ENCODE assay signal across 11 mouse cellular contexts in the genomic region with DNA sequence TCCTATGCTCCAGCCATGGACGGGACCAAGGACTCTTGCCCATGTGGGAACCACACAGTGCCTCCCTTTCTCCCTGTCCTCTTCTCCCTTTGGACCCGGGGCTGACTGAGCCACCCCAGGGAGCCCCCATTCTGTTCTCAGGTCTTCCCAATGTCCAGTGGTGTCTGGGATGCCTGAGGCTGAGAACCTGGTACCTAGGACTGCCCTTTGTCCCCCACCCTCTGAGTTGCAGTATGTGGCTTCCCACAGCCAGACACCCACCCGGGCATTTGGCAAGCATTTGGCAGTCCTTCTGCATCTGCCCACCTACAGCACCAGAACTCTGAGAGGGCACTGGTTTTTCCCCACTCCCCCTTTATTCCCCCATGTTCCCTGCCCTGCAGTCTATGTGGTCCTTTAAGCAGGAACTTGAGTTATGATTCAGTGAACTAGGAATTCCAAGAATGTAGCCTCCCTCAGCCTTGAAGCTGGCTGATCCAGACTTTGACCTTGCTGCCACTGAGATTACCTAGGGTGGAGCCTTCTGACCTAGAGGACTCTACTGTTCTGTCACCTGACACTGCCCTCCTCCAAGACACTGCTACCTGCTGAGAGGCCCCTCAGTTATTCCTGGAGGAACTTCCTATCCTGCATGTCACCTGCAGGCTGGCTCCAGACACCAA.
DNase-seq lines count a peak whose midpoint lies in the region; ATAC-seq and TF ChIP-seq lines count a peak whose summit lies in the region.
"Had no signal": no experiment of that assay in that cellular context is flagged by ENCODE, and none has a peak within 500 bp of the region (broad histone marks: within the 10 kb centered on the region; RNA-seq: fewer than 3 reads in every experiment).

No protein-coding gene starts in this region.

- H3K4me1 ChIP-seq in lung, postnatal 0 days (ENCODE audit: insufficient read depth, low read depth, low read length), result no peaks in the 10 kb centered on the region
- peaks cover 8% of the 10 kb centered on the region for H3K4me1 ChIP-seq in embryonic facial prominence, embryonic 10.5 days
- H3K4me1 ChIP-seq in stomach, embryonic 16.5 days (ENCODE audit: control insufficient read depth, insufficient read depth, low read length), result no peaks in the 10 kb centered on the region
- H3K4me1 ChIP-seq in neural tube, embryonic 15.5 days, result no peaks in the 10 kb centered on the region

- 68% methylated on average over 3 of the region's 3 CpGs for WGBS in lung, postnatal 0 days
- WGBS in embryonic facial prominence, embryonic 10.5 days, result 73% methylated on average over 3 of the region's 3 CpGs
- 70% methylated on average over 3 of the region's 3 CpGs for WGBS in stomach, embryonic 16.5 days
- WGBS in neural tube, embryonic 15.5 days, result 88% methylated on average over 3 of the region's 3 CpGs

- H3K9ac ChIP-seq in lung, postnatal 0 days (replicated peaks; ENCODE audit: low read depth), result no peak overlapping the region
- H3K9ac ChIP-seq in stomach, embryonic 16.5 days (ENCODE audit: low read length), result no peak overlapping the region
- H3K9ac ChIP-seq in neural tube, embryonic 15.5 days (replicated peaks), result no peak overlapping the region

- no peaks in the 10 kb centered on the region for H3K9me3 ChIP-seq in lung, postnatal 0 days (ENCODE audit: low read length)
- no peaks in the 10 kb centered on the region for H3K9me3 ChIP-seq in embryonic facial prominence, embryonic 10.5 days
- no peaks in the 10 kb centered on the region for H3K9me3 ChIP-seq in stomach, embryonic 16.5 days (replicated peaks; ENCODE audit: control insufficient read depth, low read length)
- no peaks in the 10 kb centered on the region for H3K9me3 ChIP-seq in neural tube, embryonic 15.5 days (replicated peaks)

- H3K36me3 ChIP-seq in lung, postnatal 0 days (ENCODE audit: insufficient read depth, low read length), result no peaks in the 10 kb centered on the region
- no peaks in the 10 kb centered on the region for H3K36me3 ChIP-seq in embryonic facial prominence, embryonic 10.5 days (replicated peaks)
- H3K36me3 ChIP-seq in stomach, embryonic 16.5 days (ENCODE audit: control insufficient read depth, insufficient read depth, low read length), result no peaks in the 10 kb centered on the region
- no peaks in the 10 kb centered on the region for H3K36me3 ChIP-seq in neural tube, embryonic 15.5 days

- H3K27me3 ChIP-seq in lung, postnatal 0 days (replicated peaks; ENCODE audit: insufficient read depth, low read length), result no peaks in the 10 kb centered on the region
- H3K27me3 ChIP-seq in embryonic facial prominence, embryonic 10.5 days (replicated peaks; ENCODE audit: low read depth, poor library complexity, severe bottlenecking), result no peaks in the 10 kb centered on the region
- no peaks in the 10 kb centered on the region for H3K27me3 ChIP-seq in stomach, embryonic 16.5 days (ENCODE audit: control insufficient read depth, insufficient read depth, low read length)
- H3K27me3 ChIP-seq in neural tube, embryonic 15.5 days (replicated peaks), result no peaks in the 10 kb centered on the region

- ATAC-seq in lung, postnatal 0 days, result peak; percentile 53
- ATAC-seq in stomach, embryonic 16.5 days (ENCODE audit: insufficient read depth, low FRiP score), result peak; percentile 64; the same call in 1 of the 2 replicates
- ATAC-seq in neural tube, embryonic 15.5 days (ENCODE audit: low FRiP score), result no peak
- ATAC-seq: hindbrain, embryonic 16.5 days had no signal

- TF ChIP-seq EP300 in lung, postnatal 0 days (IDR thresholded peaks at IDR 0.05), result no peak

- no peak overlapping the region for H3K27ac ChIP-seq in lung, postnatal 0 days (ENCODE audit: low read length)
- no peak overlapping the region; the same call in 1 of the 2 replicates for H3K27ac ChIP-seq in embryonic facial prominence, embryonic 10.5 days (replicated peaks)
- H3K27ac ChIP-seq in stomach, embryonic 16.5 days (ENCODE audit: low read length), result no peak overlapping the region
- no peak overlapping the region for H3K27ac ChIP-seq in neural tube, embryonic 15.5 days (replicated peaks)

- no peak for TF ChIP-seq CTCF in lung, postnatal 0 days (IDR thresholded peaks at IDR 0.05)

- H3K4me3 ChIP-seq in lung, postnatal 0 days (ENCODE audit: low read depth, low read length), result no peak overlapping the region
- H3K4me3 ChIP-seq in embryonic facial prominence, embryonic 10.5 days, result no peak overlapping the region
- no peak overlapping the region for H3K4me3 ChIP-seq in stomach, embryonic 16.5 days (replicated peaks; ENCODE audit: low read length)
- no peak overlapping the region for H3K4me3 ChIP-seq in neural tube, embryonic 15.5 days (replicated peaks)

- DNase-seq in lung, postnatal 0 days (ENCODE audit: low spot score), result peak; percentile 7
- DNase-seq in lung, postnatal 36 days, result no peak
- peak; percentile 12 for DNase-seq in embryonic facial prominence, embryonic 10.5 days (ENCODE audit: low spot score)
- DNase-seq in kidney, adult 9 months, result peak; percentile 85
- no peak for DNase-seq in layer of hippocampus, adult 18-20 months (ENCODE audit: low spot score in 2 of 2)
- DNase-seq: cerebellum, adult 9-10 months; gastrocnemius, postnatal 14 days; thymus, postnatal 25 days had no signal

- H3K4me2 ChIP-seq in lung, postnatal 0 days (replicated peaks; ENCODE audit: low read depth, low read length), result no peak overlapping the region
- no peak overlapping the region for H3K4me2 ChIP-seq in stomach, embryonic 16.5 days (ENCODE audit: low read depth, low read length)
- no peak overlapping the region for H3K4me2 ChIP-seq in neural tube, embryonic 15.5 days

Comparison
In these comparisons a context has a peak if more than half of its experiments do, and no peak if none do; other contexts are left out.
1. DNase-seq: peak in lung, postnatal 0 days (single experiment), embryonic facial prominence, embryonic 10.5 days (single experiment) and kidney, adult 9 months (single experiment); none in lung, postnatal 36 days (single experiment) and layer of hippocampus, adult 18-20 months (0 of 2).